Mouse (Mus musculus) embryonic facial prominence, embryonic 10.5 days (tissue): ENCODE measurements around the gene Elane. TPM values are rescaled to one million over a fixed set of nuclear protein-coding genes. Genes with fewer than 3 reads are reported as not detected.
A peak's percentile ranks its signal among the peaks of the same experiment; 100 is the strongest.
"Not testable (repeated sequence)": the region's sequence is repeated elsewhere in the genome, so short reads cannot be mapped to it uniquely, and the experiment has no call there.

Experiments
- DNase-seq: peaks from one replicate; pipeline ENCODE4 v3.0.0-alpha.2; 2017; ENCODE audit warnings: low spot score
- H3K27ac ChIP-seq: fragments of 300-500 bp; sonication (generic); replicated peaks from 2 replicates; pipeline ENCODE4 v1.5.1; 2016; ENCODE audit warnings: mild to moderate bottlenecking
- H3K27me3 ChIP-seq: fragments of 300-500 bp; sonication (generic); replicated peaks from 2 replicates; pipeline ENCODE4 v1.6.1; 2016; ENCODE audit warnings: low read depth, mild to moderate bottlenecking; ENCODE audit not compliant: poor library complexity, severe bottlenecking
- H3K36me3 ChIP-seq: fragments of 300-500 bp; sonication (generic); replicated peaks from 2 replicates; pipeline ENCODE4 v1.6.1; 2016; ENCODE audit warnings: mild to moderate bottlenecking, moderate library complexity
- H3K4me1 ChIP-seq: fragments of 300-500 bp; sonication (generic); 2 replicates; pipeline ENCODE4 v1.6.1; 2016
- H3K4me3 ChIP-seq: fragments of 300-500 bp; sonication (generic); 2 replicates; pipeline ENCODE4 v1.5.1; 2016; ENCODE audit warnings: mild to moderate bottlenecking, moderate library complexity
- H3K9me3 ChIP-seq: fragments of 300-500 bp; sonication (generic); 2 replicates; pipeline ENCODE4 v1.6.1; 2016; ENCODE audit warnings: mild to moderate bottlenecking
- WGBS: fragments of 180-500 bp; shearing (Covaris S2); methylation state at CpG from one replicate; pipeline ENCODE4 v1.1.7; 2016; 5-methylcytosine and 5-hydroxymethylcytosine counted together
- polyA plus RNA-seq: library from polyadenylated mRNA; unstranded; fragments of >200 nt; fragmentation: Nextera tagmentation; extraction: Ambion mirVana; gene quantifications from 2 replicates; pipeline ENCODE4 v1.2.1, GENCODE M21; 2016

Gene Elane
- polyA plus RNA-seq, 1 experiment from 2014 or later = 0.20 TPM

DNA sequence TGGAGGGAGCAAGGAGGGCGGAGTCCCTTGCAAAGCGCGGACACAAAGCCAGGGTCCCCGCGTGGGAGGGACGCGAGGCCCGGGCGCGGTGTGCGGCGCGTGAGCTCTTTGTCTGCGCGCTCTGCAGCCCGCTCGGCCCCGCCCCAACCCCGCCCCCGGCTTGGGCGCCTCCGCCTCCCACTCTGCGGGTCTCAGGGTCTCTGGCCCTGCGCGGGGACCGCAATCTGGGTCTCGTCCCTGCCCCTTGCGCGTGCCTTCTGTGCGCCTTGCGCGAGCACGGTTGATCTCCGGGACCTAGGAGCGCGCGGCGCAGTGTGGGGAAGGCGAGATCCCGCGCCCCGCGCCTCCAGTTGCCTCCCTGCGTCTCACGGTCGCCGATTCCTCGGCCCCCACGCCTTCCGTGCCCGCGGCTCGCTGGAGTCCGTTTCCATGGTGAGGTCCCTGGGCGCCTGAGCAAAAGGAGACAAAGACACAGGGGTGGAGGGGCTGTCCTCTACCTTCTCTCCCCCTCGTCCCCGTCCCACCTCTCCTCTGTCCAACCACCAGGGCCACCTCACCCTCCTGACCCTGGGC is 11.7 kb upstream of the Elane start, which contains the start of the genes Prtn3 and Plppr3:
Prtn3 (plus strand) TSS at position 187 of the 573 bp plus-strand sequence.
Plppr3 (minus strand) TSS at position 345 of the 573 bp plus-strand sequence.
- Histone ChIP-seq H3K4me3 (peak within 1 kb of the TSS; percentile 91), H3K27me3 (peaks cover 5% of the 10 kb centered on the region; the same call in 1 of the 2 replicates), H3K27ac (peak within 1 kb of the TSS; percentile 98), H3K4me1 (peaks cover 50% of the 10 kb centered on the region), H3K9me3 (no peaks in the 10 kb centered on the region), H3K36me3 (peaks cover 34% of the 10 kb centered on the region)
- under 1% methylated on average over 57 of the region's 57 CpGs for WGBS
- peak; percentile 89 for DNase-seq

- H3K4me3 ChIP-seq = no peak overlapping the region
- WGBS = 45% methylated on average over 1 of the region's 1 CpGs
- peaks cover 33% of the 10 kb centered on the region for H3K27me3 ChIP-seq
- no peak overlapping the region for H3K27ac ChIP-seq
- no peak for DNase-seq
- H3K9me3 ChIP-seq = no peaks in the 10 kb centered on the region
- peaks cover 8% of the 10 kb centered on the region for H3K36me3 ChIP-seq
- H3K4me1 ChIP-seq = peaks cover 69% of the 10 kb centered on the region
Measured at GRCm38 (mm10) chr10:79877174-79877573, 8.9 kb upstream of the Elane start.

GRCm38 (mm10) chr10:79877757-79878156 is 8.3 kb upstream of the Elane start:
- H3K4me1 ChIP-seq = peaks cover 69% of the 10 kb centered on the region
- no peaks in the 10 kb centered on the region for H3K9me3 ChIP-seq
- H3K27ac ChIP-seq = no peak overlapping the region
- no peak for DNase-seq
- H3K36me3 ChIP-seq = peaks cover 2% of the 10 kb centered on the region; the same call in 1 of the 2 replicates
- H3K4me3 ChIP-seq = no peak overlapping the region
- 55% methylated on average over 12 of the region's 12 CpGs for WGBS
- peaks cover 39% of the 10 kb centered on the region for H3K27me3 ChIP-seq

DNA sequence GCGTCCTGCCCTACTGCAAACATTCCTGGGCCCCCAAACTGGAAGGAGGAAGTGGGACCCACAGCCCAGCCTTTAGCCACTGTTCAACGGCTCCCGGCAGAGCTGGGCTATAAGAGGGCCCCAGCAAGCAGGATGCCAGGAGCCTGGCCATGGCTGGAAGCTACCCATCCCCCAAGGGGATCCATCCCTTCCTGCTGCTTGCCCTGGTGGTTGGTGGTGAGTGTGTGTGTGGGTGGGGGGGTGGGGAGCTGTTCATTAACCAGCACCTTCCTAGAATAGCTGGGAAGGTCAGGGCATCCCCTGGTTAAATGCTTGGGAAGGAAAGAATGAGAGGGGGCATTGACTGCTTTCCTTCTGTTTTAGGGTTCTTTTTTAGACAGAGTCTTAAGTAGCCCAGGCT is 6.5 kb upstream of the Elane start:
- H3K27ac ChIP-seq = no peak overlapping the region
- no peaks in the 10 kb centered on the region for H3K36me3 ChIP-seq
- H3K4me3 ChIP-seq = no peak overlapping the region
- 51% methylated on average over 3 of the region's 3 CpGs for WGBS
- H3K9me3 ChIP-seq = no peaks in the 10 kb centered on the region
- peaks cover 57% of the 10 kb centered on the region for H3K27me3 ChIP-seq
- peaks cover 62% of the 10 kb centered on the region for H3K4me1 ChIP-seq
- DNase-seq = no peak

DNA sequence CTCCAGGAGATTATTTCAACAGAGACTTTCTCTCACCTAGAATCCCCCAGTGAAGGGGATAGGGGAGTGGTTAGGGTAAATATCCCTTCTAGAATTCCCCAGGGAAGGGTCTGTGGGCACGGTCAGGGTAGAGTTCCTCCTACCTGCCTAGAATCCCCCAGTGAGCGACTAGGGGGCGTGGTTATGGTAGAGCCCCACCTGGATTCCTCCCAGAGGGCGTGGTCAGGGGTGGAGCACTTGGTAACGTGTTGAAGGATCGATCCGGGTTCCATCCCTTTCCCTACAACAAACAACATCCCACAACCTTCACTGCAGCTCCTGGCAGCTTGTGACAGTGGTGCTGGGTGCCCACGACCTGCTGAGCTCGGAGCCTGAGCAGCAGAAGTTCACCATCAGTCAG is 5.3 kb upstream of the Elane start:
- DNase-seq = no peak
- Histone ChIP-seq H3K36me3 (no peaks in the 10 kb centered on the region), H3K4me3 (0 out of 2 replicates have a peak overlapping the region, but pooled peaks have one; percentile 5), H3K9me3 (no peaks in the 10 kb centered on the region), H3K4me1 (peaks cover 53% of the 10 kb centered on the region), H3K27me3 (peaks cover 57% of the 10 kb centered on the region), H3K27ac (no peak overlapping the region)
- WGBS = 13% methylated on average over 9 of the region's 9 CpGs

GRCm38 (mm10) chr10:79881981-79882380 is 4.1 kb upstream of the Elane start:
- peak overlapping the region; percentile 47 for H3K4me3 ChIP-seq
- peak; percentile 39 for DNase-seq
- H3K27me3 ChIP-seq = peaks cover 57% of the 10 kb centered on the region
- no peaks in the 10 kb centered on the region for H3K36me3 ChIP-seq
- 5% methylated on average over 22 of the region's 22 CpGs for WGBS
- H3K27ac ChIP-seq = no peak overlapping the region
- peaks cover 51% of the 10 kb centered on the region for H3K4me1 ChIP-seq
- H3K9me3 ChIP-seq = no peaks in the 10 kb centered on the region

- Histone ChIP-seq H3K4me1 (peaks cover 40% of the 10 kb centered on the region), H3K36me3 (no peaks in the 10 kb centered on the region), H3K4me3 (peak overlapping the region; percentile 16; the same call in 1 of the 2 replicates), H3K27me3 (peaks cover 63% of the 10 kb centered on the region), H3K9me3 (no peaks in the 10 kb centered on the region), H3K27ac (no peak overlapping the region)
- peak; percentile 82 for DNase-seq
- 15% methylated on average over 22 of the region's 22 CpGs for WGBS
Measured at GRCm38 (mm10) chr10:79883297-79884084, 2.6 kb upstream of the Elane start.

DNA sequence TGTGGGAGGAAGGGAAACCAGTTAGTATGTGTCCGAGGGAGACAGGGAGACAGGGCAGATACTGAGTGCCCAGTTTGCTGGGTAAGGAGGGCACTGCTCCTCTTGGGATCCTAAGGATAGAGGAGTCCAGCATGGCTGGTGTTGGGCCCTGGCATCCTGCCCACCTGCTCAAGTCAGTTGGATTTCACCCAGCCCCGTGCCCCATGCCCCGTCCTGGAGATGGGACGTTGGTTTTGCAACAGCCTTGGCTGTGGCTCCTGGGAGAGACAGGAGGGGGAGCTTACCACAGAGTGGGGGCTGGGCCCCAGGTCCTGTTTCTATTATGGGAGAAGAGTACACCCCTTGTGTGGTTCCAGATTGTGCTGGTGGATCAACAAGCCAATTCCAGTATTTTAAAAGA is 1.6 kb upstream of the Elane start:
- DNase-seq = no peak
- WGBS = 78% methylated on average over 4 of the region's 4 CpGs
- H3K9me3 ChIP-seq = no peaks in the 10 kb centered on the region
- no peak overlapping the region for H3K27ac ChIP-seq
- no peaks in the 10 kb centered on the region for H3K36me3 ChIP-seq
- no peak overlapping the region for H3K4me3 ChIP-seq
- H3K27me3 ChIP-seq = peaks cover 62% of the 10 kb centered on the region
- peaks cover 37% of the 10 kb centered on the region for H3K4me1 ChIP-seq

DNA sequence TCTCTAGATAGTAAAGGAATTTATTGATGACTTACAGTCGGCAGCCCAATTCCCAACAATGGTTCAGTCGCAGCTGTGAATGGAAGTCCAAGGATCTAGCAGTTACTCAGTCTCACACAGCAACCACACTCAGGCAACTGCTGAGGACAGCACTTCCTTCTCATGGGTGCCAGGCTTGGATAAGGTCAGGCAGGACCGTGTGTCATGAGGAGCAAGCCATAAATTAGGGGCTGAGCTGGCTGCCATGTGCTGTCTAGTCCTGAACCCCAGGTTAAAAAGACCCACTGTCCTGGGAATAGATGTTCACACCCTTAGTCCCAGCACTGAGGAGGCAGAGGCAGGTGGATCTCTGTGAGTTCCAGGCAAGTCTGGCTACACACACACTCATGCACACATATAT is 1.1 kb upstream of the Elane start:
- H3K36me3 ChIP-seq, DNase-seq, H3K4me3 ChIP-seq, H3K27ac ChIP-seq, H3K9me3 ChIP-seq: not testable (repeated sequence)
- WGBS = 77% methylated on average over 3 of the region's 3 CpGs
- peaks cover 32% of the 10 kb centered on the region for H3K4me1 ChIP-seq
- peaks cover 58% of the 10 kb centered on the region for H3K27me3 ChIP-seq

DNA sequence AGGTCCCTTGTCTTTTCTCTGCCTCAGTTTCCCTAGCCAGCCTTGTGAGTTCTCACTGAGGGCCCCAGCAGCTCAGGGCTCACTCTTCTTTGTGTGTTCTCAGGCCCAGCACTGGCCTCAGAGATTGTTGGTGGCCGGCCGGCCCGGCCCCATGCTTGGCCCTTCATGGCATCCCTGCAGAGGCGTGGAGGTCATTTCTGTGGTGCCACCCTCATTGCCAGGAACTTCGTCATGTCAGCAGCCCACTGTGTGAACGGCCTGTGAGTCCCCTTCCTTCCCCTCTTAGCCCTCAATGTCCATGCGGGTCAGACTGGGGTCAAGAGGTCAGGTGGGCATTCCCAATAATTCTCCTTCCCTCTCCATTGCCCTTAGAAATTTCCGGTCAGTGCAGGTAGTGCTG is 564 bp downstream of the Elane start:
- 76% methylated on average over 8 of the region's 8 CpGs for WGBS
- Histone ChIP-seq H3K9me3 (no peaks in the 10 kb centered on the region), H3K4me3 (no peak overlapping the region), H3K27me3 (peaks cover 52% of the 10 kb centered on the region), H3K27ac (no peak overlapping the region), H3K4me1 (peaks cover 22% of the 10 kb centered on the region), H3K36me3 (no peaks in the 10 kb centered on the region)
- DNase-seq = no peak

DNA sequence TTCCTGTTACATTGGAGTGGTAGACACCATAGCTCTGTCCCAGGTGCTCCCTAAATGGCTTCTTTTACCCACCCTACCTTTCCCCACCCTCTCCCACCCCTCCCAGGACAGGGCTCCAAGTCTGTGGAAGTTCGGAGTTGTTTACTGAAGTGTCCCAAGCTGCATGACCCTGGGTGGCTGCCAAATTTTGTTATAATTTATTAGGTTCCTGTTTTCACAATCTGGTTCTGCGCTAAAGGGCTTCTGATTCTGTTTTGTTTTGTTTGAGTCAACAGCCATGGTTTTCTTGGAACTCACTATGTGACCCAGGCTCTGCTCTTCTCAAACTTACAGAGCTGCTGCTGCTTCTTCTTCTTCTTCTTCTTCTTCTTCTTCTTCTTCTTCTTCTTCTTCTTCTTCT is 3.3 kb downstream of the Elane start:
- no peak for DNase-seq
- Histone ChIP-seq H3K27me3 (peaks cover 30% of the 10 kb centered on the region), H3K4me3 (no peak overlapping the region), H3K36me3 (peaks cover 4% of the 10 kb centered on the region), H3K4me1 (peaks cover 5% of the 10 kb centered on the region; the same call in 1 of the 2 replicates), H3K27ac (no peak overlapping the region), H3K9me3 (no peaks in the 10 kb centered on the region)
- 84% methylated on average over 2 of the region's 2 CpGs for WGBS

DNA sequence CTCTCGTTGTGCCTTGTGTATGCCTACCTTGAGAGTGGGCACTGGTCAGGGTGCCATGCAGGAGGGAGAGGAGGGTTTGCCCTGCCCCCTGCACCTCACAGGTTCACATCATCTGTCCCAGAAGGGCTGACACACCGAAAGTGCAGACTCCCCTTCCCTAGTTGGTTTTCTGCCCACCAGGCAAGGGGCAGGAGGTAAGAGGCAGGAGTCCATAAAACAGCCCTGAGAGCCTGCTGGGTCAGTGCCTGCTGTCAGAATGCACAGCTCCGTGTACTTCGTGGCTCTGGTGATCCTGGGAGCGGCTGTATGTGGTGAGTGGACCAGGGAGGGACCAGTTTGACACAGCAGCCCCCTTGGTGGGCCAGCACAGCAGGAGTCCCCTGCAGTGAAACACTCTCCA is 4.6 kb downstream of the Elane start, which contains the start of gene Cfd:
Cfd (plus strand) TSS at position 184 of the 400 bp plus-strand sequence.
- Histone ChIP-seq H3K27me3 (peaks cover 35% of the 10 kb centered on the region), H3K27ac (0 out of 2 replicates have a peak within 1 kb of the TSS, but pooled peaks have one; percentile 1), H3K4me3 (no peak within 1 kb of the TSS), H3K4me1 (peaks cover 5% of the 10 kb centered on the region; the same call in 1 of the 2 replicates), H3K36me3 (peaks cover 17% of the 10 kb centered on the region), H3K9me3 (no peaks in the 10 kb centered on the region)
- DNase-seq = no peak
- WGBS = 48% methylated on average over 5 of the region's 5 CpGs
